Mouse (Mus musculus): ENCODE results near the gene Ccdc34.

DNA sequence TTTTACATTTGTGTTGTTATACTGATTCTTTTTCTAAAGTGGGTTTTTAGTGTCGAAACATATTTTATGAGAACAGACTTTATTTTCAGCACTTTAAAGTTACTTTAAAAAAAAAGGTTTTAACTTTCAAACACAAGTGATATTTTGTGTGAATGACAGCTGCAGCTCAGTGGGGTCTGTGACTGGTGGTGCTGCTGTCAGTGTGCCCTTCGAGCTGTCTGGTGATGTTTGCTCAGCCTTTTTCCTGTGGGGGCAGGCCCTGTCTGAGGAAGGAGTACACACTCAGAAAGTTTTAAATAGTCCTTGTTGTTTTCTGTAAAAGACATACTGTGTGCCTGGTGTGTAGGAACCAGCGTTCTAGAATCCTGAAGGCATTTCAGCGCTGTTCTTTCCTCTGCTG is 19.0 kb downstream of the Ccdc34 start:
- TF ChIP-seq CTCF (IDR thresholded peaks at IDR 0.05; ENCODE audit: low read depth, low read length) (no peak), POLR2A (IDR thresholded peaks at IDR 0.05; ENCODE audit: borderline replicate concordance, low read depth, low read length) (no peak)

Measured in bone marrow macrophage, adult 2 months (primary cell).